Mouse (Mus musculus) stomach, postnatal 0 days (tissue): ENCODE measurements around the gene Chst4. TPM values are rescaled to one million over a fixed set of nuclear protein-coding genes. Genes with fewer than 3 reads are reported as not detected.
A peak's percentile ranks its signal among the peaks of the same experiment; 100 is the strongest.

Source experiments
- ATAC-seq: fragments of 200-750 bp; cut with Nextera tagmentation; 2 replicates; pipeline ENCODE4 v1.8.0; 2017; ENCODE audit not compliant: low FRiP score, low TSS enrichment
- DNase-seq: peaks from one replicate; pipeline ENCODE4 v3.0.0-alpha.2; 2016; ENCODE audit warnings: low spot score
- H3K27ac ChIP-seq: fragments of 300-500 bp; sonication (generic); replicated peaks from 2 replicates; pipeline ENCODE4 v1.5.1; 2014; ENCODE audit warnings: mild to moderate bottlenecking, control low read depth
- H3K27me3 ChIP-seq: fragments of 300-500 bp; sonication (generic); 2 replicates; pipeline ENCODE4 v1.6.1; 2014; ENCODE audit warnings: low read length; ENCODE audit not compliant: control insufficient read depth, insufficient read depth
- H3K36me3 ChIP-seq: fragments of 300-500 bp; sonication (generic); 2 replicates; pipeline ENCODE4 v1.6.1; 2014; ENCODE audit warnings: low read length, mixed read lengths; ENCODE audit not compliant: control insufficient read depth, insufficient read depth
- H3K4me1 ChIP-seq: fragments of 300-500 bp; sonication (generic); replicated peaks from 2 replicates; pipeline ENCODE4 v1.6.1; 2014; ENCODE audit warnings: antibody characterized with exemption; ENCODE audit not compliant: control insufficient read depth, insufficient read depth
- H3K4me2 ChIP-seq: fragments of 300-500 bp; sonication (generic); replicated peaks from 2 replicates; pipeline ENCODE4 v1.6.1; 2014; ENCODE audit warnings: low read depth, mild to moderate bottlenecking, control low read depth, moderate library complexity
- H3K4me3 ChIP-seq: fragments of 300-500 bp; sonication (generic); 2 replicates; pipeline ENCODE4 v1.5.1; 2014; ENCODE audit warnings: low read depth, low read length, control low read depth
- H3K9ac ChIP-seq: fragments of 300-500 bp; sonication (generic); 2 replicates; pipeline ENCODE4 v1.6.1; 2014; ENCODE audit warnings: mild to moderate bottlenecking, low read length, control low read depth, mixed read lengths
- H3K9me3 ChIP-seq: fragments of 300-500 bp; sonication (generic); 2 replicates; pipeline ENCODE4 v1.6.1; 2016; ENCODE audit warnings: low read length; ENCODE audit not compliant: control insufficient read depth
- CTCF ChIP-seq: IDR thresholded peaks from 2 replicates; pipeline ENCODE4 v1.5.1; 2016; ENCODE audit warnings: antibody characterized with exemption, low read depth, mild to moderate bottlenecking, moderate library complexity
- EP300 ChIP-seq: optimal IDR thresholded peaks from 2 replicates; pipeline ENCODE3; 2016; ENCODE audit warnings: antibody characterized with exemption
- WGBS: fragments of 180-500 bp; shearing (Covaris S2); extraction: QIAGEN DNeasy Blood & Tissue Kit; methylation state at CpG from one replicate; pipeline ENCODE4 v1.1.7; 2014; 5-methylcytosine and 5-hydroxymethylcytosine counted together
- polyA plus RNA-seq: library from polyadenylated mRNA; unstranded; fragments of >200 nt; fragmentation: Nextera tagmentation; extraction: Ambion mirVana; gene quantifications from 2 replicates; pipeline ENCODE4 v1.2.1, GENCODE M21; 2015

Chst4 gene
- polyA plus RNA-seq, 1 experiment from 2014 or later, result 1.5 TPM

DNA sequence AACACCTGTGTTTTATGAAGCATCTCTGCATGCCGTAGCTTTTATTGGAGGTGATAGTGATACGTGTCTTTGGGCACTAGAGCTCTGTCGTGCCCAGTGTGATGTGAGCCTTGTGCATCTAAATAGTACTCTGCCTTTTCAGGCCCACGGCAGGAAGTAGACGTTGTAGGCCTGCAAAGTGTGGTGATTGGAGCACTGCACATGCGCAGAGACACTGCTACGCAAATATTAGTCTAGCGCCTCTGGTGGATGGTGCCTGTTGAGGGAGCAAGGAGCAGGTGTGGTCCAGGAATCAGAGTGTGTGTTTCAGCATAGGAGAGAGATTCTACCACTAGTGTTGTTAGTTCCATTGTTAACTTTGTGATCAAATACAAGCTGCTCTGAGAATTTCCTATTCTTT, 50.4 kb downstream of the Chst4 start:
- no peak overlapping the region for H3K4me3 ChIP-seq
- TF ChIP-seq CTCF, result 0 out of 2 replicates have a peak, but pooled peaks have one; percentile 7
- no peak for TF ChIP-seq EP300
- no peak overlapping the region for H3K9ac ChIP-seq
- ATAC-seq, result no peak
- DNase-seq, result no peak
- no peaks in the 10 kb centered on the region for H3K4me1 ChIP-seq
- no peak overlapping the region for H3K4me2 ChIP-seq
- no peaks in the 10 kb centered on the region for H3K36me3 ChIP-seq
- H3K27me3 ChIP-seq, result no peaks in the 10 kb centered on the region
- H3K27ac ChIP-seq, result no peak overlapping the region
- no peaks in the 10 kb centered on the region for H3K9me3 ChIP-seq
- 89% methylated on average over 8 of the region's 8 CpGs for WGBS

DNA sequence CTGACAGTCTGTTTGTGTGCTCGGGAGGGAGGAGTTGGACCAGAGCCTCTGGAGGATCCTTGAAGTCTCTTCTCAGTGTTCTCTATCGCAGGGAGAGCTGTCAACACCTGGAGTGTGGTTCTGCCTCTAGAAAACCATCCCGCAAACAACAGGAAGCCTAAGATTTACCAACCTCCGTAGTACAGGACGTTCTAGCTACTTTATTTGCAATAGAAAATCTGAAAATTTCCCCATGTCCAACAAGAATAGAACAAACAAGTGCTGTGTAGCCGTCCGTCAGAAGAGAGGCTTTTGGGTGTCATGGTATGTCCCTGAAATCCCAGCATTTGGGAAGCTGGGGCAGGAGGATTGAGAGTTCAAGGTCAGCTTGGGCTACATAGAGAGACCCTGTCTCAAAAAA, 51.8 kb downstream of the Chst4 start:
- ATAC-seq, result no peak
- Histone ChIP-seq H3K4me2 (no peak overlapping the region), H3K36me3 (no peaks in the 10 kb centered on the region), H3K9me3 (no peaks in the 10 kb centered on the region), H3K4me3 (no peak overlapping the region), H3K27ac (no peak overlapping the region), H3K4me1 (no peaks in the 10 kb centered on the region), H3K9ac (no peak overlapping the region), H3K27me3 (no peaks in the 10 kb centered on the region)
- DNase-seq, result no peak
- 65% methylated on average over 7 of the region's 7 CpGs for WGBS
- TF ChIP-seq CTCF, result no peak
- no peak for TF ChIP-seq EP300

DNA sequence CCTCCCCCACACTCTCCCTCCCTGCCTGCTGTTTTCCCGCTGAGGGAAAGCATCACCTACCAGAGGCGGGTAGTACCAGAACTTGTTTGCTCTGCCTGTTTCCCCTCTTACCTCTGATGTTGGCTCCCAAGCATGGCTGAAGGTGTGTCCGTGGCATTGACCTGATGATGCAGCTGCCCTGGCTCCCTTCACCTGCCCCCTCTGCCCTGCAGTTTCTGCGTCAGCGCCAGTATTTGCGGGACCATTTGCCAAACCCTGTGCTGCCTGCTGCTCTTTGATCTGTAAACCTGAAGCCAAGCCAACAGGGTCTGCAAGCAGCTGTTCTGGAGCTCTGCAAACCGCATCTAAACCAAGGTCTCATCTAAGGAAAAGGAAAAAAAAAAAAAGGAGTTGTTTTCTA, 53.2 kb downstream of the Chst4 start:
- Histone ChIP-seq H3K9me3 (no peaks in the 10 kb centered on the region), H3K4me1 (no peaks in the 10 kb centered on the region), H3K9ac (no peak overlapping the region), H3K36me3 (no peaks in the 10 kb centered on the region), H3K4me3 (no peak overlapping the region), H3K27me3 (no peaks in the 10 kb centered on the region), H3K27ac (no peak overlapping the region), H3K4me2 (no peak overlapping the region)
- 44% methylated on average over 7 of the region's 7 CpGs for WGBS
- ATAC-seq (no peak), DNase-seq (no peak)
- no peak for TF ChIP-seq CTCF
- no peak for TF ChIP-seq EP300

DNA sequence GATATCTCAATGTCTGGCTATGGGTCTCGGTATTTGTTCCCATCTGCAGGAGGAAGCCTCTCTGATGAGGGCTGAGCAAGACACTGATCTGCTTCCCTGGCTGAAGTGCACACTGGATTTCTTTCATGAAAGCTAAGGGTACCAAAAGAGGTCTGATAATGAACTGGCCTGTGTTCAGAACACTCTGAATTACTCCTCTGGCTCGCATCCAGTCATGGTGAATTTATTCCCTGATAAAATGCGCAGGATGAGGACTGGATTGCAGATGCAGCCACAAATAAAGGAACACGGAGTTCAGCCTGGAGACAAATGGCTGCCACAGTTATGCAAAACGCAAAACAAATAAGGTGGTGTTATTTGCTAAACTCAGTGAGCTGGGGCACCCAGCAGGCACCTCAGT, 55.6 kb downstream of the Chst4 start:
- Histone ChIP-seq H3K4me2 (no peak overlapping the region), H3K9ac (no peak overlapping the region), H3K27ac (no peak overlapping the region), H3K9me3 (no peaks in the 10 kb centered on the region), H3K4me1 (no peaks in the 10 kb centered on the region), H3K27me3 (no peaks in the 10 kb centered on the region), H3K36me3 (no peaks in the 10 kb centered on the region), H3K4me3 (no peak overlapping the region)
- no peak for TF ChIP-seq EP300
- no peak for TF ChIP-seq CTCF
- DNase-seq (no peak), ATAC-seq (no peak)
- 32% methylated on average over 5 of the region's 5 CpGs for WGBS

DNA sequence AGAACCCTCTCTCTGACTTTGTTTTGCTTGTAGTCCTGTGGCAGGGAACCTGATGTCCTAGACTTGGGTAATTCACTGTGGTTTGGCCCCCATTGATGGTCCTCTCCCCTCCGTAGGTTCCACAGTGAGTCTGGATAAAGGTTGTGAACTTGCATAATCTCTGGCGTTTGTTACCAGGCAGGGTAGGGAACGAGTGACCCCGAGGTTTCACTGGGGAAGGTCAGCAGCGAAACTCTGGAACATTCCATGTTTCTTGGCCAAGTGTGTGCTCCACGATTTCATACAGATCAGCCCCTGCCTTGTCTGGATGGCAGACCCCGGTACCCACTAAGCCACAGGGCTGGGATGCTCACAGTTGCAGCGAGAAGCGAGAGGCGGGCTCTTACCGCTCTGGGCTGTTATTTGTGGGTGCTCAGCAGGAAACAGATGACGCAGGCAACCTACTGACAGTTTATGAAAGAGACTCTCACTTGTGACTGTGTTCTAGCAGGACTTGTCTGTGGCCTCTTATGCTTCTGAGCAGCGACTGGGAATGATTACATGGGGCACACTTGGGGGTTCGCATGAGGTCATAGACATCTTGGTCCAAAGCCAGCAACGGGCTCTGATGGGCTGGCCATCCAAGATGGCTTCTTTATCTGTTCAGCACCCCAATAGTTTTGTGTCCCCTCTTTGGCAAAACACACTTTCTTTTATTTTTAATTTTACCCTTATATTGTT, 57.0 kb downstream of the Chst4 start:
- TF ChIP-seq EP300, result no peak
- no peak for TF ChIP-seq CTCF
- ATAC-seq, result no peak
- Histone ChIP-seq H3K27me3 (no peaks in the 10 kb centered on the region), H3K4me3 (no peak overlapping the region), H3K4me1 (no peaks in the 10 kb centered on the region), H3K9ac (no peak overlapping the region), H3K27ac (no peak overlapping the region), H3K4me2 (no peak overlapping the region), H3K36me3 (no peaks in the 10 kb centered on the region), H3K9me3 (no peaks in the 10 kb centered on the region)
- WGBS, result 77% methylated on average over 15 of the region's 15 CpGs
- no peak for DNase-seq

DNA sequence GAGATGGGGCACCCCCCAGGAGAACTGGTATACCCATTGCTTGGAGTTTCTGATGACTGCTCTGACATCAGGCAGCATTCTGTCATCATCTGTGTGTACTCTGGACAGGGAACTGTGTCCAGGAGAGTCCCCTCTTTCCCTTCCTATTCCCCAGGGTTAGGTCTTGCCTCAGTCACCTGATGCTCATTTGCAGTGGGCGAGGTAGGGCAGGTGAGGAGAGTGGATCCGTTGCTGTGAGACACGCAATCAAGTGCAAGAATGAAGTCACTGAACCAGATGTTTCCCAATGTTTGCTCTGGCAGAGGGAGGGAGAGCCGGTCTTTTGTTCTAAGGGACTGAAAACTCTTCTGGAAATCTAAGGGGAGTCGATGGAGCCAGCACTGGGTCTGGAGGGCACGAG, 60.2 kb downstream of the Chst4 start:
- Histone ChIP-seq H3K27me3 (no peaks in the 10 kb centered on the region), H3K36me3 (no peaks in the 10 kb centered on the region), H3K4me2 (no peak overlapping the region), H3K4me1 (no peaks in the 10 kb centered on the region), H3K4me3 (no peak overlapping the region), H3K27ac (no peak overlapping the region), H3K9me3 (no peaks in the 10 kb centered on the region; the same call in 1 of the 2 replicates), H3K9ac (no peak overlapping the region)
- no peak for DNase-seq
- 0 out of 2 replicates have a peak, but pooled peaks have one; percentile 18 for ATAC-seq
- WGBS, result 57% methylated on average over 6 of the region's 6 CpGs
- no peak for TF ChIP-seq EP300
- TF ChIP-seq CTCF, result no peak

Other genes starting within 250 kb of the Chst4 start
- gene Phlpp2, start 171.2 kb downstream of the Chst4 start, polyA plus RNA-seq, result 0.53 and 0.81 TPM in 2 replicates
- 3.2 and 4.1 TPM in 2 replicates for gene Marveld3, start 77.5 kb downstream of the Chst4 start, polyA plus RNA-seq
- gene Tat, start 49.3 kb downstream of the Chst4 start, polyA plus RNA-seq, result 0.12 and 0.18 TPM in 2 replicates
- 2.4 and 2.5 TPM in 2 replicates for gene Zfp612, start 40.0 kb upstream of the Chst4 start, polyA plus RNA-seq
- gene Gm21964, start 61.5 kb upstream of the Chst4 start, polyA plus RNA-seq, result not detected in 2 replicates
- gene Gm17720, start 63.0 kb upstream of the Chst4 start, polyA plus RNA-seq, result not detected in 2 replicates
- 0.17 and 0.19 TPM in 2 replicates for gene Calb2, start 128.5 kb upstream of the Chst4 start, polyA plus RNA-seq
- gene Cmtr2, start 175.9 kb upstream of the Chst4 start, polyA plus RNA-seq, result 3.9 and 4.6 TPM in 2 replicates
- 0.05 TPM in 2 replicates for gene Hydin, start 227.2 kb upstream of the Chst4 start, polyA plus RNA-seq